In the genomic region with DNA sequence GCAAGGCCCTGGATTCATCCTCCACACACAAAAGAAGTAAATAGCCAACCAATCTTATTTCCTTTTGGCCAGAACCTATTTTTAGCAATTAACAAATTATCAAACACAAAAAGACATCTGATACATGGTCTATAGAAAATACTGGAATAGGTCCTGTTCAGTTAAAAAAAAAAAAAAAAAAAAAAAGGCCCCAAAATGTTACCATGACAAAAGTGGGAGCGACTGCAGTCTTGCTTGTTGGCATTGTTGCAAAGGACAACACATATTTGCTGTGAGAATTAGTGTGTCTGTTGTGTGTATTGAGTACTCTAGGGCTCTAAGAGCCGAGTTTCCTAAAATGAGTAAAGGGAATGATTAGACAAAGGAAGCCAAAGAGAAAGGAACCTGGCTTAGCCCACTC, we compare ENCODE assay signal across 24 mouse cellular contexts. TPM values are rescaled to one million over a fixed set of nuclear protein-coding genes. Genes with fewer than 3 reads are reported as not detected.
DNase-seq lines count a peak whose midpoint lies in the region; ATAC-seq and TF ChIP-seq lines count a peak whose summit lies in the region.
"Had no signal": no experiment of that assay in that cellular context is flagged by ENCODE, and none has a peak within 500 bp of the region (broad histone marks: within the 10 kb centered on the region; RNA-seq: fewer than 3 reads in every experiment).

No protein-coding gene starts in this region.

- no peak overlapping the region for H3K27ac ChIP-seq in hindbrain, embryonic 14.5 days
- no peak overlapping the region for H3K27ac ChIP-seq in hindbrain, embryonic 13.5 days
- no peak overlapping the region for H3K27ac ChIP-seq in MEL (ENCODE audit: control insufficient read depth, low read depth, low read length)
- no peak overlapping the region for H3K27ac ChIP-seq in forebrain, embryonic 14.5 days (ENCODE audit: low read depth, low read length)
- H3K27ac ChIP-seq: embryonic facial prominence, embryonic 13.5 days; forebrain, embryonic 12.5 days; forebrain, embryonic 15.5 days had no signal

- no peaks in the 10 kb centered on the region; the same call in 1 of the 2 replicates for H3K36me3 ChIP-seq in hindbrain, embryonic 14.5 days (replicated peaks; ENCODE audit: control insufficient read depth, insufficient read depth)
- H3K36me3 ChIP-seq in hindbrain, embryonic 13.5 days, result peaks cover 6% of the 10 kb centered on the region; the same call in 1 of the 2 replicates
- H3K36me3 ChIP-seq in MEL (ENCODE audit: control insufficient read depth in 1 of 2, insufficient read depth in 2 of 2, low read length in 2 of 2), result peaks cover 0 to 11% of the 10 kb centered on the region in 2 experiments; a peak in 2 of 4 replicates
- peaks cover 5% of the 10 kb centered on the region; the same call in 1 of the 2 replicates for H3K36me3 ChIP-seq in forebrain, embryonic 14.5 days (ENCODE audit: control insufficient read depth, insufficient read depth, low read length)
- H3K36me3 ChIP-seq: embryonic facial prominence, embryonic 15.5 days; forebrain, embryonic 12.5 days; forebrain, embryonic 15.5 days had no signal

- no peak for TF ChIP-seq POLR2A in MEL (IDR thresholded peaks at IDR 0.05; ENCODE audit: control insufficient read depth in 1 of 2, insufficient read depth in 1 of 2, low read depth in 1 of 2, low read length in 2 of 2, poor library complexity in 1 of 2)

- WGBS in hindbrain, embryonic 14.5 days, result 56% methylated on average over 2 of the region's 2 CpGs
- WGBS in hindbrain, embryonic 13.5 days, result 59% methylated on average over 2 of the region's 2 CpGs
- 46% methylated on average over 2 of the region's 2 CpGs for WGBS in forebrain, embryonic 14.5 days

- no peak overlapping the region for H3K9ac ChIP-seq in hindbrain, embryonic 14.5 days
- no peak overlapping the region for H3K9ac ChIP-seq in hindbrain, embryonic 13.5 days
- H3K9ac ChIP-seq in MEL (ENCODE audit: control insufficient read depth, low read depth, low read length, poor library complexity, severe bottlenecking), result no peak overlapping the region
- no peak overlapping the region for H3K9ac ChIP-seq in forebrain, embryonic 14.5 days (ENCODE audit: low read length)

- H3K27me3 ChIP-seq in hindbrain, embryonic 14.5 days (ENCODE audit: control insufficient read depth, insufficient read depth, low read length), result no peaks in the 10 kb centered on the region
- no peaks in the 10 kb centered on the region for H3K27me3 ChIP-seq in hindbrain, embryonic 13.5 days
- no peaks in the 10 kb centered on the region for H3K27me3 ChIP-seq in MEL (ENCODE audit: control insufficient read depth in 1 of 2, insufficient read depth in 2 of 2, low read length in 2 of 2)
- no peaks in the 10 kb centered on the region for H3K27me3 ChIP-seq in forebrain, embryonic 14.5 days (replicated peaks; ENCODE audit: control insufficient read depth, insufficient read depth, low read length)
- H3K27me3 ChIP-seq: embryonic facial prominence, embryonic 13.5 days; embryonic facial prominence, embryonic 15.5 days; forebrain, embryonic 12.5 days; forebrain, embryonic 15.5 days had no signal

- peaks cover 18% of the 10 kb centered on the region for H3K4me1 ChIP-seq in hindbrain, embryonic 14.5 days (replicated peaks; ENCODE audit: control insufficient read depth, insufficient read depth, low read length)
- peaks cover 36% of the 10 kb centered on the region for H3K4me1 ChIP-seq in hindbrain, embryonic 13.5 days (replicated peaks)
- peaks cover 0 to 15% of the 10 kb centered on the region in 2 experiments; a peak in 1 of 4 replicates for H3K4me1 ChIP-seq in MEL (ENCODE audit: control insufficient read depth in 1 of 2, insufficient read depth in 2 of 2, low read length in 2 of 2)
- peaks cover 7% of the 10 kb centered on the region for H3K4me1 ChIP-seq in forebrain, embryonic 14.5 days (ENCODE audit: control insufficient read depth, insufficient read depth, low read length)

- H3K4me3 ChIP-seq in hindbrain, embryonic 14.5 days (replicated peaks; ENCODE audit: low read length), result no peak overlapping the region
- H3K4me3 ChIP-seq in hindbrain, embryonic 13.5 days, result no peak overlapping the region
- H3K4me3 ChIP-seq in MEL (ENCODE audit: control insufficient read depth in 1 of 2, insufficient read depth in 1 of 2, low read depth in 2 of 2, low read length in 2 of 2), result no peak overlapping the region
- H3K4me3 ChIP-seq in forebrain, embryonic 14.5 days (ENCODE audit: low read depth, low read length), result no peak overlapping the region

- no peak for DNase-seq in hindbrain, embryonic 14.5 days (ENCODE audit: low spot score)
- DNase-seq in MEL (ENCODE audit: low read depth, low spot score), result no peak
- DNase-seq in forebrain, embryonic 14.5 days (ENCODE audit: low spot score), result no peak
- DNase-seq in heart, adult 18-20 months, result no peak
- DNase-seq: adrenal gland, adult 2 months; adrenal gland, postnatal 10 days; adrenal gland, postnatal 25 days; B cell, adult 2 months; cerebellum, adult 11 months; cerebellum, adult 18-20 months; cerebellum, adult 8-10 months; cerebellum, adult 9-11 months; cerebellum, postnatal 14 days; cerebellum, postnatal 36 days; embryo, embryonic 11 days; forebrain, postnatal 0 days had no signal

- no peak for ATAC-seq in hindbrain, embryonic 14.5 days (ENCODE audit: low FRiP score)
- ATAC-seq in hindbrain, embryonic 13.5 days (ENCODE audit: low FRiP score), result no peak
- ATAC-seq in forebrain, embryonic 14.5 days, result no peak

- peaks cover 31% of the 10 kb centered on the region for H3K79me2 ChIP-seq in MEL (ENCODE audit: control insufficient read depth, insufficient read depth, low read length, poor library complexity)

- TF ChIP-seq EP300 in MEL (IDR thresholded peaks at IDR 0.05; ENCODE audit: low read depth in 1 of 2, low read length in 2 of 2), result no peak

- TF ChIP-seq CTCF in MEL (IDR thresholded peaks at IDR 0.05 in 2 of 3, conservative IDR thresholded peaks at IDR 0.05 in 1 of 3; ENCODE audit: control insufficient read depth in 1 of 3, insufficient read depth in 1 of 3, low read depth in 2 of 3, low read length in 3 of 3, poor library complexity in 1 of 3, severe bottlenecking in 1 of 3), result no peak

- TF ChIP-seq RAD21 in MEL (IDR thresholded peaks at IDR 0.05; ENCODE audit: low read depth, low read length), result no peak

- 0 out of 2 replicates have a peak overlapping the region, but pooled peaks have one; percentile 82 for H3K4me2 ChIP-seq in hindbrain, embryonic 14.5 days (replicated peaks)
- H3K4me2 ChIP-seq in hindbrain, embryonic 13.5 days, result no peak overlapping the region
- H3K4me2 ChIP-seq in forebrain, embryonic 14.5 days (ENCODE audit: low read length), result no peak overlapping the region

- no peaks in the 10 kb centered on the region for H3K9me3 ChIP-seq in hindbrain, embryonic 14.5 days (ENCODE audit: control insufficient read depth, low read length)
- no peaks in the 10 kb centered on the region for H3K9me3 ChIP-seq in hindbrain, embryonic 13.5 days
- no peaks in the 10 kb centered on the region for H3K9me3 ChIP-seq in MEL (replicated peaks; ENCODE audit: insufficient read depth, low read length)
- H3K9me3 ChIP-seq in forebrain, embryonic 14.5 days (replicated peaks; ENCODE audit: control insufficient read depth, low read length), result no peaks in the 10 kb centered on the region
- H3K9me3 ChIP-seq: embryonic facial prominence, embryonic 13.5 days; embryonic facial prominence, embryonic 15.5 days; forebrain, embryonic 10.5 days; forebrain, embryonic 12.5 days; forebrain, embryonic 15.5 days; G1E had no signal

TF ChIP-seq in MEL, 35 proteins besides CTCF, POLR2A, EP300 and RAD21:
- TF ChIP-seq RCOR1 (IDR thresholded peaks at IDR 0.05; ENCODE audit: low read depth, low read length), result no peak
- peak; percentile 66; the same call in 1 of the 2 replicates for TF ChIP-seq ZNF384 (IDR thresholded peaks at IDR 0.05; ENCODE audit: low read depth, low read length)

RNA-seq across cellular contexts. Expression of a gene that starts 1.2 kb away (rescaled TPM):
- polyA plus RNA-seq in hindbrain, embryonic 14.5 days (2014; fragmentation: Nextera tagmentation; extraction: Ambion mirVana), result 24.4 and 31.4 TPM in 2 replicates
- polyA plus RNA-seq in hindbrain, embryonic 13.5 days (2015; fragmentation: Nextera tagmentation; extraction: Ambion mirVana), result 32.2 and 34.3 TPM in 2 replicates
- 19.2 and 19.6 TPM in 2 replicates for total RNA-seq in MEL (2012; rRNA removed)
- 10 to 100 TPM in 1 of 2 experiments, not detected in 1; 31.4 TPM for polyA plus RNA-seq in MEL (2012; ENCODE audit: insufficient read depth in 1 of 2, insufficient read length in 2 of 2, low read depth in 1 of 2, low replicate concordance in 2 of 2, missing spikeins in 1 of 2)
- polyA plus RNA-seq in forebrain, embryonic 14.5 days (2014; fragmentation: Nextera tagmentation; extraction: Ambion mirVana), result 18.4 and 20.2 TPM in 2 replicates
- total RNA-seq in heart, adult 18-20 months (2021), result 10 to 100 TPM; 40.2 to 48.8 TPM

RNA-seq across cellular contexts. Expression of a gene that starts 40.0 kb away (rescaled TPM):
- polyA plus RNA-seq in hindbrain, embryonic 14.5 days (2014; fragmentation: Nextera tagmentation; extraction: Ambion mirVana), result 93.7 and 95.3 TPM in 2 replicates
- 97.5 and 98.9 TPM in 2 replicates for polyA plus RNA-seq in hindbrain, embryonic 13.5 days (2015; fragmentation: Nextera tagmentation; extraction: Ambion mirVana)
- total RNA-seq in MEL (2012; rRNA removed), result 84.9 and 90.9 TPM in 2 replicates
- 100 to 1,000 TPM in 1 of 2 experiments, 10 to 100 TPM in 1; 92.1 to 162 TPM for polyA plus RNA-seq in MEL (2012; ENCODE audit: insufficient read depth in 1 of 2, insufficient read length in 2 of 2, low read depth in 1 of 2, low replicate concordance in 2 of 2, missing spikeins in 1 of 2)
- polyA plus RNA-seq in forebrain, embryonic 14.5 days (2014; fragmentation: Nextera tagmentation; extraction: Ambion mirVana), result 80.7 and 97.1 TPM in 2 replicates
- 10 to 100 TPM; 45.8 to 46.9 TPM for total RNA-seq in heart, adult 18-20 months (2021)

RNA-seq across cellular contexts. Expression of a gene that starts 51.4 kb away (rescaled TPM):
- 0.95 and 1.0 TPM in 2 replicates for polyA plus RNA-seq in hindbrain, embryonic 14.5 days (2014; fragmentation: Nextera tagmentation; extraction: Ambion mirVana)
- polyA plus RNA-seq in hindbrain, embryonic 13.5 days (2015; fragmentation: Nextera tagmentation; extraction: Ambion mirVana), result 0.97 and 1.5 TPM in 2 replicates
- 6.1 and 62.9 TPM in 2 replicates for total RNA-seq in MEL (2012; rRNA removed)
- polyA plus RNA-seq in MEL (2012; ENCODE audit: insufficient read depth in 1 of 2, insufficient read length in 2 of 2, low read depth in 1 of 2, low replicate concordance in 2 of 2, missing spikeins in 1 of 2), result 10 to 100 TPM in 1 of 2 experiments, not detected in 1; 34.9 TPM
- 0.24 and 0.79 TPM in 2 replicates for polyA plus RNA-seq in forebrain, embryonic 14.5 days (2014; fragmentation: Nextera tagmentation; extraction: Ambion mirVana)
- total RNA-seq in heart, adult 18-20 months (2021), result 1 to 10 TPM; 2.8 to 3.8 TPM
- total RNA-seq: common myeloid progenitor, adult 5-6 weeks had no signal

Comparison
In these comparisons a context has a peak if more than half of its experiments do, and no peak if none do; other contexts are left out.
1. RNA of a gene that starts 51.4 kb away (polyA plus RNA-seq): 34.9 TPM in MEL; 0.95 to 1.0 TPM in hindbrain, embryonic 14.5 days, 0.97 to 1.5 TPM in hindbrain, embryonic 13.5 days and 0.24 to 0.79 TPM in forebrain, embryonic 14.5 days; every median in the first group is over 10 times any median in the second.